ENCODE assay signal across 20 mouse cellular contexts in the genomic region with DNA sequence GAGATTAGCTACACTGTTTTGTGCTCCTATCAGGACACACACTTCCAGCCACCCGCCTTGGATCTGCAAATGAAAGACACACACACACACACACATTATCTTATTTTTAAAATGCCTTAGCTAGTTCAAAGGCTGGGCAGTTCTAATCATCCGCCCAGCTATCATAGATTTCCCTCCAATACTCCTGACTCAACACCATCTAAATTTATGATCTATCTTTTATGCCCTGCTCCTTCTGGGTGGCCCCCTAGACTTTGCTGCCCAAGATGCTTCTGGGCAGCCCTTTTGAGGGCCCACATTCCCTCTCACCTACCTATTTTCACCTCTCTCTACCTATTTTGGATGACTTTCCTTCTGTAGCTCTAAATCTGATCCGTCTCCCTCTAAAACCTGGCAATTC.
"Had no signal": no experiment of that assay in that cellular context is flagged by ENCODE, and none has a peak within 500 bp of the region (broad histone marks: within the 10 kb centered on the region; RNA-seq: fewer than 3 reads in every experiment).

No protein-coding gene starts in this region.

- H3K4me3 ChIP-seq: midbrain, embryonic 10.5 days; midbrain, embryonic 13.5 days; myocyte; neural tube, embryonic 13.5 days; neural tube, embryonic 15.5 days; stomach, embryonic 15.5 days had no signal

- H3K36me3 ChIP-seq: neural tube, embryonic 15.5 days; stomach, embryonic 15.5 days had no signal

- H3K27me3 ChIP-seq: midbrain, embryonic 13.5 days; neural tube, embryonic 13.5 days; neural tube, embryonic 15.5 days; stomach, embryonic 15.5 days had no signal

- DNase-seq: lung, adult 18-20 months; lung, embryonic 14.5 days; lung, postnatal 10 days; lung, postnatal 4 days; retina, postnatal 1 day; right cerebral cortex, adult 18-20 months; right cerebral cortex, postnatal 25 days; right cerebral cortex, postnatal 4 days; spleen, adult 18-20 months; thymus, adult 2 months; thymus, postnatal 25 days; thymus, postnatal 4 days had no signal

- H3K4me1 ChIP-seq: midbrain, embryonic 10.5 days; midbrain, embryonic 13.5 days; neural tube, embryonic 13.5 days; neural tube, embryonic 15.5 days; stomach, embryonic 15.5 days had no signal

- H3K9ac ChIP-seq: lung, embryonic 14.5 days; midbrain, embryonic 13.5 days; neural tube, embryonic 13.5 days; neural tube, embryonic 15.5 days; stomach, embryonic 15.5 days had no signal

- H3K9me3 ChIP-seq: midbrain, embryonic 10.5 days; midbrain, embryonic 13.5 days; neural tube, embryonic 13.5 days; neural tube, embryonic 15.5 days; stomach, embryonic 15.5 days had no signal

- H3K4me2 ChIP-seq: lung, embryonic 14.5 days; midbrain, embryonic 13.5 days; neural tube, embryonic 13.5 days; neural tube, embryonic 15.5 days; stomach, embryonic 15.5 days had no signal

- ATAC-seq: midbrain, embryonic 13.5 days; midbrain, embryonic 16.5 days had no signal

- H3K27ac ChIP-seq: midbrain, embryonic 10.5 days; midbrain, embryonic 13.5 days; neural tube, embryonic 13.5 days; neural tube, embryonic 15.5 days; stomach, embryonic 15.5 days; stomach, postnatal 0 days had no signal
